Mouse (Mus musculus): ENCODE results near the gene Rnf10. TPM values are rescaled to one million over a fixed set of nuclear protein-coding genes. Genes with fewer than 3 reads are reported as not detected.

The Rnf10 gene
- 40.8 and 113 TPM in 2 replicates for polyA plus RNA-seq (2021; fragmentation: Nextera tagmentation)
- long read RNA-seq, experiment 1, transcript Rnf10-202 (17 exons, 3,112 nt) = major isoform, 994 of 1,372 reads
- long read RNA-seq, experiment 1, transcript Rnf10-201 (17 exons, 3,106 nt) = minor isoform, 149 of 1,372 reads
- long read RNA-seq, experiment 1, transcript Rnf10-203 (17 exons, 3,476 nt) = minor isoform, 60 of 1,372 reads
- long read RNA-seq, experiment 1, transcript Rnf10-210 (1 exons, 2,276 nt) = minor isoform, 10 of 1,372 reads
- long read RNA-seq, experiment 1, partial matches to known transcripts = 89 of 1,372 reads
- long read RNA-seq, experiment 1, other reads (novel, unspliced or antisense) = 70 of 1,372 reads
- long read RNA-seq, experiment 2, transcript Rnf10-202 (17 exons, 3,112 nt) = major isoform, 10 of 88 reads
- long read RNA-seq, experiment 2, partial matches to known transcripts = 73 of 88 reads
- long read RNA-seq, experiment 2, other reads (novel, unspliced or antisense) = 3 of 88 reads

DNA sequence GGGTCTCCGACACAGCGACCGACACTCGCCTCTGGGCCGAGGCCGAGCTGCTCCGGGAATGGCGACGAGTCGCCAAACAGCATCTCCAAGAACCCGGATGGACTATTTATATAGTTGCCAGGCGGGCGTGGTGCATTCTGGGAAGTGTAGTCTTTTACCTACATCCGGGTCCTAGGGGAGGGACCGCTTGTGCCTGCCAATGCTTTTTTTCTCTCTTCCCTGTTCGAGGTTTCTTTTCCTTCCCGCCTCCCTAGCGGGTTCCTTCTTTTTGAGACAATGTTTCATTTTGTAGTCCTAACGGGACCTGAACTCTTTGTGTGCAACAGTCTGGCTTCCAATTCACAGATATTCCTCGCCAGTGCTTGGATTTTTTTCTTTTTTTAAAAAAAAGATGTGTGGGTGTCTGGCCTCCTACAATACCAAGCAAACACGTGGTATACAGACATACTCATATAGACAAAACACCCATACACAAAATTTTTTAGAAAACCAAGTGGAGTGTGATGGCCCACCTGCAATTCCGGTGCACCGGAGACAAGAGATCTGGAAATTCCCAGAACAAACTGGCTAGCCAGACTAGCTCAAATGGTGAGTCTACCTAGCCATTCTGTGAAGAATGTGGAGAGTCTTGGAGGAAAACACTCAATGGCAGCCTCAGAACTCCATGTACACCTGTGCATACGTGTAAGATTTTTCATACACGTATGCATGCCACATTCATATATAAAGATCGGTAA, at the start of gene Rnf10:
Gene Rnf10 (minus strand): TSS at position 87 of the 737 bp plus-strand sequence.

DNA sequence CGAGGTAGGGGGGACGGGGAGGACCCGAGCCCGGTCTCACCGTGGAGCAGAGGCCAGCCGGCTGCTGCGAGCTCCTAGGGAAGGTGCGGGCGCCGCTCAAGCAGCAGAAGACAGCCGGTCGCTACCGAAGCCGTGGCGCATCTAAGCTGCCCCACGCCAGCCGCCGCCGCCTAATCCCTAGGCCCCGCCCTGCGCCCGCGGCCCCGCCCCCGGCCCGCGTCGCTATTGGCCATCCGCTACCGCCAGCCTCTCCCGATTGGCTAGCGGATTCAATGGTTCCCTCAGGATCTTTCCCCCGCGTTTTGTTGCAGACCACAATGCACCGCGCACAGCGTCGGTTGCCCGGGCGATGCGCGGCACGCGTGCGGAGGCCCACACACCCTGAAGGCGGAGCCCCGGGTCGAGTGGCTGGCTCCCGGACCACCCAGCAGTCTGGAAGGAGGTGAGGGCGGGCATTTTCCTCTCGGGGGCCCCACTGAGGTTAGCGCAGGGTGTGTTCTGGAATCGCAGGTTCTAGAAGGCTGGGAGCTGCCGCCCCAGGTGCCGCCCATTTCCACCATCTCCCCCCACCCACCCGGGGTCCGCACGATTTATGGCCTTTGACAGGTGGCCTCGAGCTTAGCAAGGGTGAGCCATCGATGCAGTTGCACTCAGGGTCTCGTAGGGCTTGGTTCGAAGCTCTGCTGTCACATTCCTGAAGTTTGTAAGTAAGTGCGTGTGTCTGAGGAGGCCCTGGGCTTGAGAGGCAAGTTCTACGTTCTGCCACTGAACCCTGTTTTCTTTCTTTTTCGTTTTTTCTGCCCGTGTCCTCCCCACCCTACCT, 28.3 kb upstream of the Rnf10 start, which contains the start of gene Dynll1:
Gene Dynll1 (minus strand): TSS at position 208 of the 823 bp plus-strand sequence.

DNA sequence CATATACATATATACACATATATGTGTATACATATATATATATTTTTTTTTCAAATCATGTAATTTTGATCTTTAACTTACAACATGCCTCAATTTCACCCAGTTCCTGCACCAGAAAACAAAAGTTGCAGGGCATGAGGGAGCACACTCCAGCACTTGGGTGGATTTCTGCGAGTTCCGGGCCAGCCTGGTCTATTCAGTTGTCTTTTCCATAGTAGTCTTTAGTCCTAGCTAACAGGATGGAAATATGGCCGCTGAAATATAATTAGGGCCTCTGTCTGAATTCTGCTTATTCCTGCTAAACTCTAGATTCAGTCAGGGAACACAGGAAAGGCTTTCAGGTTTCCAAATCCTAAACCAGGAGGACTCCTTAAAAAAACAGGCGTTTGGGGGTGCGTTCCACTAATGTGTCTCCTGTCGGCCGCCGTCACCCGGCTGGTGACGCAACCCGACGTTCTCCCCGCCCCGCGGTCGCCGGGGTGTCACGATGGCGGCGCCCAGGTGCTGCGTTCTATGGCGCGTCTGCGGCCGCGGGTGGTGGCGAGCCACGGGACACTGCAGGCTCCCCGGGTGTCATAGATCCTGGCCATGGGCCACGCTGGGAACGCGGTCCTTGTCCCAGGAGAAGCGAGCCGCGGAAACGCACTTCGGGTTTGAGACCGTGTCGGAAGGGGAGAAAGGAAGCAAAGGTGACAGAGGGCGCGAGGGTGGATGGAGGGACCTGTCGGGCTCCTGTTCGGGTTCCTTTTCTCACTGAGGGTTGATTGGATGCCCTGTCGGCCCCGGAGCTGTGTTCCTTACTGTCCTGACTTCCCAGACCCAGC, 6.7 kb upstream of the Rnf10 start, which contains the start of gene Coq5:
Gene Coq5 (plus strand): TSS at position 441 of the 824 bp plus-strand sequence.

DNA sequence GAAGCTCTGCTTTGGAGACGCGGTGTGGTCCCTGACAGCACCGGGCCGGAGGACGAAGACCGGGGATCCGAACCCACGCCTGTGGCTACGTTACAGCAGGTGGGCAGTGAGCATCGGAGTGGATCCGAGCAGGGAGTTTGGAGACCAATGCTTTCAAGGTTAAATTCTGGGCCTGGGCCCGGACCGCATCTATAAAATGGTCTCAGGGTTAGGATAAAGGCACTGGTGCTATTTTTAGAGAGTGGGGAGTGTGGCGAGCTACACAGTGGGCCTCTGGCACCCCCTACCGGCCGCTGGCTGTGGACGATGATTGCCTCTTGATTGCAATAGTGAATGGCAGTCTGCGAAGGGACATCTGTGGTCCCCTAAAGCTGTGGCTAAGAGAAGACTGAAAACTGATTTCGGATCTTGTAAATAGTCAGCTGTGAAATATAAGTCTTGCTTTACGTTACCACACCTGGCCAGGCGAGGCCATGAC, 36.9 kb downstream of the Rnf10 start, which contains the start of gene Pop5:
Gene Pop5 (plus strand): TSS at position 51 of the 478 bp plus-strand sequence.

DNA sequence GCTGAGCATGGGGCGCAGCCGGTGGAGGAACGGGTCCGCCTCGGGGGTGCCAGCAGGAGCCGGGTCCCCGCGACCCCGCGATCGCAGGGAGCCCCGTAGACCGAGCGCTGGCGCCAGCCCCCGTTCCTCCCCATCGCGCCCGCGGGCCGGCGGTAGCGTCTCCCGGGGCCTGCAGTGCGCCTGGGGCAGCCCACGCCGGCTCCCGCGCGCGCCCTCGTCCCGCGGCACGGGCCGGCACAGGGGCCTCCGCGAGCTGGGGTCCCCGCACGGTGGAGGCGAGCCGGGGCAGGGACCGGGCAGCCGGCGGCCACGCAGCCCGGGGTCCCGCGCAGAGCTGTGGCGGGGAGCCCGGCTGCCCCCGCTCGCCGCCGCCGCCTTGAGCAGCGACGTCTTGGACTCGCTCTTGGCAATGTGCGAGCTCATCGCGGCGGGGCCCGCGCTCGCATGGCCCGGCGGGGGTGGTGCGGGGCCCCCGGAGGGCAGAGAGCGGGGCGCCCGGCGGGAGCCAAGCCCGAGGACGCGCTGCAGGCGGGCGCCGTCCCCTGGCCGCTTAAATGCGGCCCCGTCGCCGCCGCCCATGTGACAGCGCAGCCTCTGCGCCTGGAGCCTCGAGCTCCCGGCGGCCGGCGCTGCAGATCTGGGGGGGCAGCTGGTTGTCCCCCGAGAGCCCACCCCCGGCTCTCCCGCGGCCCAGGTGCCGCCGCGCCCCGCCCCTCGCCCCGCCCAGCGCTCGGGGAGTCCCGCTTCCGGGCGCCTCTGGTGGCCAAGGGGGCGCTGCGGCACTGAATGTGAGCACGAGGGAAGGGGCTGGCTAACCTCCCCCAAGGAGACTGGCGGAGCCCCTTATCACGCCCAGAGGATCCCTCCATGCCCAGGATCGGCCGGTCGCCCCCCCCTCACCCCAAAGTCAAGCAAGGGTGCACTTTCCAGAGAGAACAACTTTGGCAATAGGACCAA, 78.8 kb downstream of the Rnf10 start, which contains the start of gene Cabp1:
Gene Cabp1 (minus strand): TSS at position 713 of the 957 bp plus-strand sequence.

Other genes with a start within 250 kb of the Rnf10 start
- 8.4 and 17.3 TPM in 2 replicates for gene Gm10401, start 174.6 kb downstream of the Rnf10 start, polyA plus RNA-seq (2021; fragmentation: Nextera tagmentation)
- 3.7 and 6.1 TPM in 2 replicates for gene Acads, start 153.6 kb downstream of the Rnf10 start, polyA plus RNA-seq (2021; fragmentation: Nextera tagmentation)
- gene Unc119b, start 137.9 kb downstream of the Rnf10 start, polyA plus RNA-seq (2021; fragmentation: Nextera tagmentation) = 12.8 and 14.9 TPM in 2 replicates
- gene Mlec, start 114.7 kb downstream of the Rnf10 start, polyA plus RNA-seq (2021; fragmentation: Nextera tagmentation) = 16.4 and 23.1 TPM in 2 replicates
- gene Cabp1, start 78.5 kb downstream of the Rnf10 start, polyA plus RNA-seq (2021; fragmentation: Nextera tagmentation) = 22.4 and 33.5 TPM in 2 replicates
- 299 and 371 TPM in 2 replicates for gene Pop5, start 37.1 kb downstream of the Rnf10 start, polyA plus RNA-seq (2021; fragmentation: Nextera tagmentation)
- gene Coq5, start 6.8 kb upstream of the Rnf10 start, polyA plus RNA-seq (2021; fragmentation: Nextera tagmentation) = 60.9 and 61.8 TPM in 2 replicates
- gene Dynll1, start 28.1 kb upstream of the Rnf10 start, polyA plus RNA-seq (2021; fragmentation: Nextera tagmentation) = 244 and 368 TPM in 2 replicates
- gene Srsf9, start 54.3 kb upstream of the Rnf10 start, polyA plus RNA-seq (2021; fragmentation: Nextera tagmentation) = 32.5 and 32.9 TPM in 2 replicates
- gene Gatc, start 68.3 kb upstream of the Rnf10 start, polyA plus RNA-seq (2021; fragmentation: Nextera tagmentation) = 18.1 and 25.7 TPM in 2 replicates
- gene Triap1, start 68.3 kb upstream of the Rnf10 start, polyA plus RNA-seq (2021; fragmentation: Nextera tagmentation) = 44.5 and 49.4 TPM in 2 replicates
- 2,696 and 2,945 TPM in 2 replicates for gene Cox6a1, start 76.1 kb upstream of the Rnf10 start, polyA plus RNA-seq (2021; fragmentation: Nextera tagmentation)
- gene Msi1, start 156.7 kb upstream of the Rnf10 start, polyA plus RNA-seq (2021; fragmentation: Nextera tagmentation) = 4.7 and 17.8 TPM in 2 replicates
- gene Pla2g1b, start 193.4 kb upstream of the Rnf10 start, polyA plus RNA-seq (2021; fragmentation: Nextera tagmentation) = not detected in 2 replicates
- 6.8 and 8.8 TPM in 2 replicates for gene Sirt4, start 211.8 kb upstream of the Rnf10 start, polyA plus RNA-seq (2021; fragmentation: Nextera tagmentation)
- 3.8 and 8.2 TPM in 2 replicates for gene Pxn, start 233.8 kb upstream of the Rnf10 start, polyA plus RNA-seq (2021; fragmentation: Nextera tagmentation)

Data from left cerebral cortex, adult 6 months (tissue).